Mouse (Mus musculus) heart, embryonic 13.5 days (tissue): ENCODE measurements around the gene Dgkb. TPM values are rescaled to one million over a fixed set of nuclear protein-coding genes. Genes with fewer than 3 reads are reported as not detected.

Experiments
- ATAC-seq: fragments of 200-750 bp; cut with Nextera tagmentation; 2 replicates; pipeline ENCODE4 v1.8.0; 2017; ENCODE audit warnings: moderate TSS enrichment; ENCODE audit not compliant: insufficient number of reproducible peaks, low FRiP score, low TSS enrichment; ENCODE audit errors: extremely low read depth
- H3K27ac ChIP-seq: fragments of 300-500 bp; sonication (generic); replicated peaks from 2 replicates; pipeline ENCODE4 v1.5.1; 2015; ENCODE audit warnings: moderate library complexity, mild to moderate bottlenecking, inconsistent platforms
- H3K27me3 ChIP-seq: fragments of 300-500 bp; sonication (generic); replicated peaks from 2 replicates; pipeline ENCODE4 v1.6.1; 2015; ENCODE audit warnings: mild to moderate bottlenecking, inconsistent platforms
- H3K36me3 ChIP-seq: fragments of 300-500 bp; sonication (generic); 2 replicates; pipeline ENCODE4 v1.6.1; 2015; ENCODE audit warnings: mild to moderate bottlenecking, inconsistent platforms
- H3K4me1 ChIP-seq: fragments of 300-500 bp; sonication (generic); 2 replicates; pipeline ENCODE4 v1.6.1; 2015; ENCODE audit warnings: inconsistent platforms
- H3K4me2 ChIP-seq: fragments of 300-500 bp; sonication (generic); 2 replicates; pipeline ENCODE4 v1.6.1; 2015; ENCODE audit warnings: inconsistent platforms, mild to moderate bottlenecking, moderate library complexity
- H3K4me3 ChIP-seq: fragments of 300-500 bp; sonication (generic); 2 replicates; pipeline ENCODE4 v1.5.1; 2015; ENCODE audit warnings: moderate library complexity, mild to moderate bottlenecking, inconsistent platforms
- H3K9ac ChIP-seq: fragments of 300-500 bp; sonication (generic); 2 replicates; pipeline ENCODE4 v1.6.1; 2015; ENCODE audit warnings: inconsistent platforms, mild to moderate bottlenecking, moderate library complexity
- H3K9me3 ChIP-seq: fragments of 300-500 bp; sonication (generic); 2 replicates; pipeline ENCODE4 v1.6.1; 2016; ENCODE audit warnings: inconsistent platforms
- WGBS: fragments of 180-500 bp; shearing (Covaris S2); methylation state at CpG from one replicate; pipeline ENCODE4 v1.1.7; 2015; ENCODE audit warnings: mixed read lengths; 5-methylcytosine and 5-hydroxymethylcytosine counted together
- polyA plus RNA-seq: library from polyadenylated mRNA; unstranded; fragments of >200 nt; fragmentation: Nextera tagmentation; extraction: Ambion mirVana; gene quantifications from 2 replicates; pipeline ENCODE4 v1.2.1, GENCODE M21; 2015

Dgkb gene
- polyA plus RNA-seq, 1 experiment from 2014 or later: 0.37 TPM

- H3K9ac ChIP-seq: no peak overlapping the region
- no peak overlapping the region for H3K4me2 ChIP-seq
- H3K9me3 ChIP-seq: no peaks in the 10 kb centered on the region
- ATAC-seq: no peak
- H3K27ac ChIP-seq: no peak overlapping the region
- no peaks in the 10 kb centered on the region for H3K36me3 ChIP-seq
- 0 out of 2 replicates have a peak, but pooled peaks cover 4% of the 10 kb centered on the region for H3K4me1 ChIP-seq
- H3K4me3 ChIP-seq: no peak overlapping the region
- H3K27me3 ChIP-seq: no peaks in the 10 kb centered on the region
- 62% methylated on average over 4 of the region's 4 CpGs for WGBS
These were observed 66.3 kb downstream of the Dgkb start for GRCm38 (mm10) chr12:37883781-37884180.

- no peaks in the 10 kb centered on the region for H3K27me3 ChIP-seq
- no peaks in the 10 kb centered on the region for H3K36me3 ChIP-seq
- no peaks in the 10 kb centered on the region for H3K4me1 ChIP-seq
- H3K9me3 ChIP-seq: no peaks in the 10 kb centered on the region
- H3K4me2 ChIP-seq: no peak overlapping the region
- no peak overlapping the region for H3K27ac ChIP-seq
- H3K9ac ChIP-seq: no peak overlapping the region
- H3K4me3 ChIP-seq: no peak overlapping the region
- no peak for ATAC-seq
These were observed 71.1 kb downstream of the Dgkb start for GRCm38 (mm10) chr12:37888591-37888990.

GRCm38 (mm10) chr12:37889431-37889830, 71.9 kb downstream of the Dgkb start:
- H3K4me2 ChIP-seq: no peak overlapping the region
- no peak for ATAC-seq
- H3K27ac ChIP-seq: no peak overlapping the region
- no peak overlapping the region for H3K9ac ChIP-seq
- no peaks in the 10 kb centered on the region for H3K27me3 ChIP-seq
- WGBS: 78% methylated on average over 4 of the region's 4 CpGs
- no peak overlapping the region for H3K4me3 ChIP-seq
- H3K4me1 ChIP-seq: no peaks in the 10 kb centered on the region
- no peaks in the 10 kb centered on the region for H3K36me3 ChIP-seq
- no peaks in the 10 kb centered on the region for H3K9me3 ChIP-seq

GRCm38 (mm10) chr12:37891336-37891735, 73.8 kb downstream of the Dgkb start:
- no peak overlapping the region for H3K9ac ChIP-seq
- H3K4me1 ChIP-seq: no peaks in the 10 kb centered on the region
- H3K4me3 ChIP-seq: no peak overlapping the region
- H3K27ac ChIP-seq: no peak overlapping the region
- no peaks in the 10 kb centered on the region for H3K27me3 ChIP-seq
- H3K36me3 ChIP-seq: no peaks in the 10 kb centered on the region
- H3K9me3 ChIP-seq: no peaks in the 10 kb centered on the region
- WGBS: 70% methylated on average over 3 of the region's 3 CpGs
- H3K4me2 ChIP-seq: no peak overlapping the region
- no peak for ATAC-seq

- no peaks in the 10 kb centered on the region for H3K4me1 ChIP-seq
- WGBS: 83% methylated on average over 2 of the region's 2 CpGs
- H3K4me3 ChIP-seq: no peak overlapping the region
- no peak overlapping the region for H3K27ac ChIP-seq
- no peaks in the 10 kb centered on the region for H3K36me3 ChIP-seq
- H3K4me2 ChIP-seq: no peak overlapping the region
- no peak for ATAC-seq
- H3K9me3 ChIP-seq: no peaks in the 10 kb centered on the region
- H3K9ac ChIP-seq: no peak overlapping the region
- H3K27me3 ChIP-seq: no peaks in the 10 kb centered on the region
These were observed 124.6 kb downstream of the Dgkb start for GRCm38 (mm10) chr12:37942163-37942562.

- no peaks in the 10 kb centered on the region for H3K4me1 ChIP-seq
- ATAC-seq: no peak
- H3K9ac ChIP-seq: no peak overlapping the region
- H3K27ac ChIP-seq: no peak overlapping the region
- H3K27me3 ChIP-seq: no peaks in the 10 kb centered on the region
- no peaks in the 10 kb centered on the region for H3K36me3 ChIP-seq
- WGBS: 63% methylated on average over 4 of the region's 4 CpGs
- H3K4me2 ChIP-seq: no peak overlapping the region
- no peak overlapping the region for H3K4me3 ChIP-seq
- H3K9me3 ChIP-seq: no peaks in the 10 kb centered on the region
These were observed 138.7 kb downstream of the Dgkb start for GRCm38 (mm10) chr12:37956193-37956592.

GRCm38 (mm10) chr12:37971482-37971881, 154.0 kb downstream of the Dgkb start:
- Histone ChIP-seq H3K27me3 (no peaks in the 10 kb centered on the region), H3K27ac (no peak overlapping the region), H3K36me3 (no peaks in the 10 kb centered on the region), H3K9me3 (no peaks in the 10 kb centered on the region), H3K4me1 (no peaks in the 10 kb centered on the region), H3K4me3 (no peak overlapping the region), H3K4me2 (no peak overlapping the region), H3K9ac (no peak overlapping the region)
- ATAC-seq: no peak
- WGBS: 56% methylated on average over 1 of the region's 1 CpGs

GRCm38 (mm10) chr12:37978498-37979187, 161.1 kb downstream of the Dgkb start:
- Histone ChIP-seq H3K27ac (no peak overlapping the region), H3K4me2 (no peak overlapping the region), H3K9me3 (no peaks in the 10 kb centered on the region), H3K27me3 (no peaks in the 10 kb centered on the region), H3K36me3 (no peaks in the 10 kb centered on the region), H3K9ac (no peak overlapping the region), H3K4me1 (no peaks in the 10 kb centered on the region), H3K4me3 (no peak overlapping the region)
- no peak for ATAC-seq
- WGBS: 34% methylated on average over 2 of the region's 2 CpGs

GRCm38 (mm10) chr12:37985352-37985751, 167.8 kb downstream of the Dgkb start:
- no peak overlapping the region for H3K27ac ChIP-seq
- H3K4me1 ChIP-seq: no peaks in the 10 kb centered on the region
- ATAC-seq: no peak
- WGBS: 59% methylated on average over 1 of the region's 1 CpGs
- H3K9me3 ChIP-seq: no peaks in the 10 kb centered on the region
- H3K27me3 ChIP-seq: no peaks in the 10 kb centered on the region
- H3K4me3 ChIP-seq: no peak overlapping the region
- no peak overlapping the region for H3K9ac ChIP-seq
- H3K4me2 ChIP-seq: no peak overlapping the region
- no peaks in the 10 kb centered on the region for H3K36me3 ChIP-seq

- H3K9me3 ChIP-seq: no peaks in the 10 kb centered on the region
- no peaks in the 10 kb centered on the region for H3K4me1 ChIP-seq
- H3K4me2 ChIP-seq: no peak overlapping the region
- H3K36me3 ChIP-seq: no peaks in the 10 kb centered on the region
- no peak overlapping the region for H3K27ac ChIP-seq
- H3K4me3 ChIP-seq: no peak overlapping the region
- H3K27me3 ChIP-seq: no peaks in the 10 kb centered on the region
- 71% methylated on average over 1 of the region's 1 CpGs for WGBS
- H3K9ac ChIP-seq: no peak overlapping the region
- no peak for ATAC-seq
These were observed 170.6 kb downstream of the Dgkb start for GRCm38 (mm10) chr12:37988066-37988591.

- H3K27ac ChIP-seq: no peak overlapping the region
- no peak overlapping the region for H3K4me2 ChIP-seq
- no peaks in the 10 kb centered on the region for H3K4me1 ChIP-seq
- H3K27me3 ChIP-seq: no peaks in the 10 kb centered on the region
- H3K4me3 ChIP-seq: no peak overlapping the region
- 76% methylated on average over 1 of the region's 1 CpGs for WGBS
- ATAC-seq: no peak
- no peaks in the 10 kb centered on the region for H3K9me3 ChIP-seq
- no peaks in the 10 kb centered on the region for H3K36me3 ChIP-seq
- H3K9ac ChIP-seq: no peak overlapping the region
These were observed 175.7 kb downstream of the Dgkb start for GRCm38 (mm10) chr12:37993221-37993620.

- no peak overlapping the region for H3K4me2 ChIP-seq
- no peak overlapping the region for H3K27ac ChIP-seq
- no peaks in the 10 kb centered on the region for H3K4me1 ChIP-seq
- H3K36me3 ChIP-seq: no peaks in the 10 kb centered on the region
- no peaks in the 10 kb centered on the region for H3K9me3 ChIP-seq
- no peak overlapping the region for H3K4me3 ChIP-seq
- 60% methylated on average over 6 of the region's 6 CpGs for WGBS
- no peak for ATAC-seq
- H3K9ac ChIP-seq: no peak overlapping the region
- H3K27me3 ChIP-seq: no peaks in the 10 kb centered on the region
These were observed 179.0 kb downstream of the Dgkb start for GRCm38 (mm10) chr12:37996417-37996946.
